Mouse (Mus musculus): ENCODE results near the gene Ints6. TPM values are rescaled to one million over a fixed set of nuclear protein-coding genes. Genes with fewer than 3 reads are reported as not detected.

Ints6 gene
- polyA plus RNA-seq, 1 experiment = 3.6 TPM

Other genes with a start within 250 kb of the Ints6 start
- gene Fam124a, start 205.4 kb downstream of the Ints6 start, polyA plus RNA-seq (2012; rRNA removed) = 7.2 and 10.1 TPM in 2 replicates
- not detected in 2 replicates for gene Gm4131, start 194.2 kb downstream of the Ints6 start, polyA plus RNA-seq (2012; rRNA removed)
- not detected in 2 replicates for gene Serpine3, start 97.5 kb downstream of the Ints6 start, polyA plus RNA-seq (2012; rRNA removed)
- 10.0 and 12.5 TPM in 2 replicates for gene Wdfy2, start 76.5 kb upstream of the Ints6 start, polyA plus RNA-seq (2012; rRNA removed)
- gene Defb48, start 223.3 kb upstream of the Ints6 start, polyA plus RNA-seq (2012; rRNA removed) = 5,331 and 5,718 TPM in 2 replicates
- gene Defb47, start 236.9 kb upstream of the Ints6 start, polyA plus RNA-seq (2012; rRNA removed) = 3,464 and 4,374 TPM in 2 replicates